Mouse (Mus musculus) C2C12 (cell line): ENCODE measurements around the gene Cdkn2b. TPM values are rescaled to one million over a fixed set of nuclear protein-coding genes. Genes with fewer than 3 reads are reported as not detected.

Experiments
- H3K27me3 ChIP-seq: one replicate; pipeline ENCODE4 v1.6.1; 2011; ENCODE audit not compliant: control insufficient read depth, insufficient read depth, insufficient read length
- H3K36me3 ChIP-seq: one replicate; pipeline ENCODE4 v1.6.1; 2011; ENCODE audit not compliant: control insufficient read depth, insufficient read depth
- H3K4me3 ChIP-seq: one replicate; pipeline ENCODE4 v1.5.1; 2011; ENCODE audit warnings: mild to moderate bottlenecking, control low read depth; ENCODE audit not compliant: poor library complexity, insufficient read depth, severe bottlenecking
- H3K79me2 ChIP-seq: one replicate; pipeline ENCODE4 v1.6.1; 2011; ENCODE audit not compliant: control insufficient read depth, insufficient read depth
- H3K79me3 ChIP-seq: one replicate; pipeline ENCODE4 v1.6.1; 2011; ENCODE audit warnings: low read depth, control low read depth
- H3ac ChIP-seq: one replicate; pipeline ENCODE3; 2011; ENCODE audit warnings: low read depth; ENCODE audit not compliant: control insufficient read depth, insufficient read length
- CEBPB ChIP-seq: IDR thresholded peaks from one replicate; pipeline ENCODE4 v1.6.1; 2011; ENCODE audit warnings: low read depth, mild to moderate bottlenecking, control low read depth, moderate library complexity
- CTCF ChIP-seq: IDR thresholded peaks from one replicate; pipeline ENCODE4 v1.5.1; 2011; ENCODE audit not compliant: control insufficient read depth, insufficient read depth, insufficient read length
- FOSL1 ChIP-seq: IDR thresholded peaks from one replicate; pipeline ENCODE4 v1.8.0; 2011; ENCODE audit warnings: mild to moderate bottlenecking, low read length; ENCODE audit not compliant: poor library complexity, insufficient read depth, severe bottlenecking
- MAX ChIP-seq: IDR thresholded peaks from one replicate; pipeline ENCODE4 v1.6.1; 2011; ENCODE audit warnings: mild to moderate bottlenecking, control low read depth
- MYOD1 ChIP-seq: IDR thresholded peaks from one replicate; pipeline ENCODE4 v1.6.1; 2011; ENCODE audit warnings: low read depth; ENCODE audit not compliant: control insufficient read depth, insufficient read length
- MYOG ChIP-seq: IDR thresholded peaks from one replicate; pipeline ENCODE4 v1.6.1; 2011; ENCODE audit not compliant: control insufficient read depth, insufficient read length; ENCODE audit errors: extremely low read depth
- USF1 ChIP-seq: IDR thresholded peaks from one replicate; pipeline ENCODE4 v1.6.1; 2011; ENCODE audit warnings: low read depth, mild to moderate bottlenecking, control low read depth, moderate library complexity
- polyA plus RNA-seq: library from polyadenylated mRNA; unstranded; fragments of >200 nt; fragmentation: generic; extraction: Trizol; gene quantifications from one replicate; pipeline ENCODE4 v1.2.1, GENCODE M21; 2012; ENCODE audit warnings: missing spikeins

Gene Cdkn2b
- polyA plus RNA-seq, 1 experiment, result not detected

DNA sequence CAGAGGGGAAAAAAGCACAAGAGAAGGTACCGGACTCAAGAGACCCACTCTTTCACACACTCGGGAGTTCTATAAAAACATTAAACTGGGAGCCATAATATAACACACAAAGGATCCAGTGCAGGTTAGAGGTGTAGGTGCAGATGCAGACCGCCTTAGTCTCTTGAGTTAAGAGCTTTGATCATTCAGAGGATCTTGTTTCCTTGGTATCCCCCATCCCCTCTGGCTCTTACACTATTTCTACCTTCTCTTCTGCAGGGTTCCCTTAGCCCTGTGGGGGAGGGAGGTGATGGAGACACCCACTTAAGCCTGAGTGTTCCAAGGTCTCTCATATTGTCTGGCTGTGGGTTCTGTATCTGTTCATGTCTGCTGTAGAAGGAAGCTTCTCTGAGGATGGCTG lies 2.8 kb downstream of the Cdkn2b start:
- H3K79me3 ChIP-seq, result no peaks in the 10 kb centered on the region
- H3K4me3 ChIP-seq, result no peak overlapping the region
- no peaks in the 10 kb centered on the region for H3K36me3 ChIP-seq
- no peaks in the 10 kb centered on the region for H3K79me2 ChIP-seq
- no peak overlapping the region for H3ac ChIP-seq
- TF ChIP-seq MAX (no peak), MYOG (no peak), USF1 (no peak), FOSL1 (no peak), CTCF (no peak), CEBPB (no peak), MYOD1 (no peak)
- H3K27me3 ChIP-seq, result no peaks in the 10 kb centered on the region

DNA sequence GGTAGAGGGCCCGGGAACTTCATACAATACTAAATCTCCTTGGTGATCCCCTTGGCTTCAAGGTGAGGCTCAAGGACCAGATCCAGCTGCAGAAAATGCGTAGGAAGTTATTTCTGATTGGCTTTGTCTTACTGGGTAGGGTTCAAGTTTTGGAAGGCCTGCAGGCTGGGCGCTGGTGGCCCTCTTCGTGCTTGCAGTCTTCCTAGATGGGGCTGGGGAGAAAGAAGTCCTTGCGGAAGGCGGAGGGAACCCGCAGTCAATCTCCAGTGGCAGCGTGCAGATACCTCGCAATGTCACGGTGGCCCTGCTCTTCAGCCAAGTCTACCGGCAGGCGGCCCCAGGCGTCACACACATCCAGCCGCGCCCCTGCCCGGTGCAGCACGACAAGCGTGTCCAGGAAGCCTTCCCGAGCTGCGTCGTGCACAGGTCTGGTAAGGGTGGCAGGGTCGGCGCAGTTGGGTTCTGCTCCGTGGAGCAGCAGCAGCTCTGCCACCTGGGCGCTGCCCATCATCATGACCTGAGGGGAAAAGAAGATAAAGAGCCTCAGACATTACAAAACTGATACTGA lies 4.0 kb downstream of the Cdkn2b start:
- TF ChIP-seq FOSL1, result no peak

DNA sequence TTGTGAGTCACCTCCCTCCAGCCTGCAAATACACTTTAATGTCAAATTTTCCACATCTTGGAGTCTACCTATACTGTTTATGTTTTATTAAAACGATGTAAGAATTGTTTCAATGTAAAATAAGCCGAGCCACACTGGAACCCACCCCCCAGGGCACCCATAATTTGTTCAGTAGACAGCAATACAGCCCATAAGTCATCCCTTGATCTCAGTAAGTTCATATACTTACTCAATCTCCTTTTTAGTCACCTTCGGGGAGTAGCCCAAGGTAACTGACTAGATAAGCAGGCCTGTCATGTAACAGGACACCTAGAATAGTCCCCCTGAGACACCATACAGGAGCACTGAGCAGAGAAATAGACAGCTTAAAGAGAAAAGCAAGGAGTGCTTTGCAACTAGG lies 5.1 kb downstream of the Cdkn2b start:
- TF ChIP-seq USF1 (no peak), MYOD1 (no peak), FOSL1 (no peak), CEBPB (no peak), CTCF (no peak), MYOG (no peak), MAX (no peak)
- Histone ChIP-seq H3K4me3 (no peak overlapping the region), H3K27me3 (no peaks in the 10 kb centered on the region), H3K79me3 (no peaks in the 10 kb centered on the region), H3ac (no peak overlapping the region), H3K36me3 (no peaks in the 10 kb centered on the region), H3K79me2 (no peaks in the 10 kb centered on the region)

More for the DNA sequence above, 4.0 kb downstream of the Cdkn2b start:
- H3K4me3 ChIP-seq, result no peak overlapping the region
- no peaks in the 10 kb centered on the region for H3K27me3 ChIP-seq
- H3K79me3 ChIP-seq, result no peaks in the 10 kb centered on the region
- H3ac ChIP-seq, result no peak overlapping the region
- H3K36me3 ChIP-seq, result no peaks in the 10 kb centered on the region
- no peaks in the 10 kb centered on the region for H3K79me2 ChIP-seq

DNA sequence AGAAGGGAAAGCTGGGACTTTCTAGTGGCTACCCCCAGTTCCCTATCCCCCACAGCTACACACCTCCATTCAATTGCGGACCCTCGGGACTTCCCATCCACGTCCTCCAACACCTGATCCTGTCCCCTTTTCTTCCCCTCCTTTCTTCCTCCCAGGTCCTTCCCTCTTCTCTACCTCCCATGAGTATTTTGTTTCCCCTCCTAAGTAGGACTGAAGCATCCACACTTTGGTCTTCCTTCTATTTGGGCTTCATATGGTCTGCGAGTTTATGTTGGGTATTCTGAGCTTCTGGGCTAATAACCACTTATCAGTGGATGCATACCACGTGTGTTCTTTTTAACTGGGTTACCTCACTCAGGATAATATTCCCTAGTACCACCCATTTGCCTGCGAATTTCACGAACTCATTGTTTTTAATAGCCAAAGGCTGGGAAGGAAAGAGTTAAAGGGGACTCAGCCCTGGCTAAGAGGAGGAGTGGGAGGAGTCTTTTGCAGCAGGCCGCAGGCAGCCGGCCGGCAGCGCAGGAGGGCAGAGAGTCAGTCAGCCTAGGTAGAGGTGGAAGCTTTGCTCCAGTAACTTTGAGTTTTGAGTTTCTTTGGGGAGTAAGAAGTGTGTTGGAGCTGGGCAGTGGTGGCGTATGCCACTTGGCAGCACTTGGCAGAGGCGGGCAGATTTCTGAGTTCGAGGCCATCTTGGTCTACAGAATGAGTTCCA lies 7.4 kb downstream of the Cdkn2b start:
- Histone ChIP-seq H3K79me3 (no peaks in the 10 kb centered on the region), H3K36me3 (no peaks in the 10 kb centered on the region), H3K27me3 (no peaks in the 10 kb centered on the region), H3K79me2 (no peaks in the 10 kb centered on the region), H3K4me3 (no peak overlapping the region), H3ac (no peak overlapping the region)
- TF ChIP-seq CTCF (no peak), MYOG (no peak), CEBPB (no peak), USF1 (no peak), MYOD1 (no peak), MAX (no peak)

DNA sequence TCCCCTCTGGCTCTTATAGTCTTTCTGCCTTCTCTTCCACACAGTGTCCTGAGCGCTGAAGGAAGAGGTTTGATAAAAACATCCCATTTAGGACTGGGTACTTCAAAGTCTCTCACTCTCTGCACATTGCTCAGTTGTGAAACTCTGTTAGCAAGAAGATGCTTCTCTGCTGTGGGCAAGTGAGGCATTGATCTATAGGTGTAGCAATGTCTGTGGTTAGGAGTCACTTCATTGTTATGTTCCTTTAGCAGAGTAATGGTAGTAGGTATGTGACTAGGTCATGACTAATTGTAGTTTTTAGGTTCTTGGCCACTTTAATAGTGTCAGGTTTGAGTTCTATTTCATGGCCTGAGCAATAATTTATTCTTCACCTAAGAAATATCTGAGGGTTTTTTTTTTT lies 8.7 kb downstream of the Cdkn2b start:
- H3K79me3 ChIP-seq, result no peaks in the 10 kb centered on the region
- H3K79me2 ChIP-seq, result no peaks in the 10 kb centered on the region
- H3K36me3 ChIP-seq, result no peaks in the 10 kb centered on the region

DNA sequence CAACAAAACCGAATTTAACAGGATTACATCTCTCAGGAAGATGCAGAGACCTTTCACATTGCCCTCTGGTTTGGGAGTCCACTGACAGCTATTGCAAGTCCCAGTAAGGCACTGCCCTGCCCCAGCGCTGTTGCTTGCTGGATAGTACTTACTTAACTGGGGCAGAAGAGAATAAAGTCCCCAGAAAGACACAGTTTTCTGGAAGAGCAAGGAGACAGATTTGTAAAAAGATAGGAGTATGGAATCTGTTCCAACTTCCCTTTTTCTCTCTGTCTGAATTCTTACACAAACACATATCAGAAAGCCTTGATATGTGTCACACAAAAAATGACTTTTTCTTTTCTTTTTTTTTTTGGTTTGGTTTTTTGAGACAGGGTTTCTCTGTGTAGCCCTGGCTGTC lies 11.1 kb downstream of the Cdkn2b start:
- no peak overlapping the region for H3K4me3 ChIP-seq
- H3ac ChIP-seq, result no peak overlapping the region
- no peaks in the 10 kb centered on the region for H3K36me3 ChIP-seq
- no peaks in the 10 kb centered on the region for H3K79me3 ChIP-seq
- TF ChIP-seq CTCF, result no peak
- no peak for TF ChIP-seq FOSL1
- no peak for TF ChIP-seq MYOD1
- TF ChIP-seq MAX, result no peak
- TF ChIP-seq CEBPB, result no peak
- no peak for TF ChIP-seq MYOG
- no peak for TF ChIP-seq USF1
- H3K79me2 ChIP-seq, result no peaks in the 10 kb centered on the region
- no peaks in the 10 kb centered on the region for H3K27me3 ChIP-seq

More for the DNA sequence above, 8.7 kb downstream of the Cdkn2b start:
- TF ChIP-seq USF1 (no peak), CTCF (no peak), MAX (no peak), FOSL1 (no peak), MYOG (no peak), MYOD1 (no peak), CEBPB (no peak)
- no peaks in the 10 kb centered on the region for H3K27me3 ChIP-seq
- no peak overlapping the region for H3ac ChIP-seq
- no peak overlapping the region for H3K4me3 ChIP-seq
